Mouse (Mus musculus) liver, embryonic 14.5 days (tissue): ENCODE measurements around the gene Tmem273. TPM values are rescaled to one million over a fixed set of nuclear protein-coding genes. Genes with fewer than 3 reads are reported as not detected.

Source experiments
- ATAC-seq: fragments of 200-750 bp; cut with Nextera tagmentation; 2 replicates; pipeline ENCODE4 v1.8.0; 2017; ENCODE audit warnings: moderate number of reproducible peaks, mild to moderate bottlenecking, moderate library complexity; ENCODE audit not compliant: insufficient read depth
- DNase-seq, 3 experiments: peaks; one replicate each; pipeline ENCODE4 v3.0.0-alpha.2; 2012 to 2013; ENCODE audit warnings: low read depth in 3 of 3, low spot score in 3 of 3
- H3K27ac ChIP-seq: fragments of 300-500 bp; sonication (generic); 2 replicates; pipeline ENCODE4 v1.5.1; 2014; ENCODE audit warnings: moderate library complexity, mild to moderate bottlenecking, control low read depth, inconsistent platforms
- H3K27me3 ChIP-seq: fragments of 300-500 bp; sonication (generic); 2 replicates; pipeline ENCODE4 v1.6.1; 2014; ENCODE audit warnings: mild to moderate bottlenecking, low read length, moderate library complexity; ENCODE audit not compliant: control insufficient read depth, insufficient read depth
- H3K36me3 ChIP-seq: fragments of 300-500 bp; sonication (generic); replicated peaks from 2 replicates; pipeline ENCODE4 v1.6.1; 2014; ENCODE audit warnings: low read depth; ENCODE audit not compliant: control insufficient read depth, insufficient read depth
- H3K4me1 ChIP-seq, 2 experiments: fragments of 200-500 bp in 1 of 2; fragments of 300-500 bp in 1 of 2; sonication (generic) in 1 of 2; replicated peaks; 2 replicates each; pipeline ENCODE4 v1.6.1; 2012 to 2014; ENCODE audit warnings: antibody characterized with exemption in 1 of 2, inconsistent platforms in 1 of 2, low read length in 1 of 2; ENCODE audit not compliant: control insufficient read depth in 2 of 2, insufficient read depth in 2 of 2
- H3K4me2 ChIP-seq: fragments of 300-500 bp; sonication (generic); 2 replicates; pipeline ENCODE4 v1.6.1; 2014; ENCODE audit warnings: low read depth, mild to moderate bottlenecking, control low read depth, moderate library complexity
- H3K4me3 ChIP-seq, 2 experiments: fragments of 200-500 bp in 1 of 2; fragments of 300-500 bp in 1 of 2; sonication (generic) in 1 of 2; 2 replicates each; pipeline ENCODE4 v1.5.1; 2012 to 2014; ENCODE audit warnings: low read depth in 2 of 2, low read length in 2 of 2, mild to moderate bottlenecking in 2 of 2, control low read depth in 1 of 2, inconsistent platforms in 1 of 2, moderate library complexity in 1 of 2; ENCODE audit not compliant: insufficient read depth in 1 of 2
- H3K9ac ChIP-seq: fragments of 300-500 bp; sonication (generic); replicated peaks from 2 replicates; pipeline ENCODE4 v1.6.1; 2014; ENCODE audit warnings: mild to moderate bottlenecking, control low read depth, moderate library complexity
- H3K9me3 ChIP-seq: fragments of 300-500 bp; sonication (generic); 2 replicates; pipeline ENCODE4 v1.6.1; 2016; ENCODE audit warnings: low read length, mixed read lengths; ENCODE audit not compliant: control insufficient read depth
- CTCF ChIP-seq: IDR thresholded peaks from 2 replicates; pipeline ENCODE4 v1.5.1; 2016; ENCODE audit warnings: antibody characterized with exemption, low read depth, control low read depth
- EP300 ChIP-seq: IDR thresholded peaks from 2 replicates; pipeline ENCODE4 v1.6.1; 2016; ENCODE audit warnings: antibody characterized with exemption, low read depth
- WGBS: fragments of 180-500 bp; shearing (Covaris S2); extraction: QIAGEN DNeasy Blood & Tissue Kit; methylation state at CpG from one replicate; pipeline ENCODE4 v1.1.7; 2014; ENCODE audit not compliant: insufficient replicate concordance; 5-methylcytosine and 5-hydroxymethylcytosine counted together
- polyA plus RNA-seq, 2 experiments: library from polyadenylated mRNA; depleted of rRNA in 1 of 2; stranded (reverse) in 1 of 2; unstranded in 1 of 2; fragments of >200 nt; fragmentation: Nextera tagmentation in 1 of 2; extraction: Ambion mirVana in 1 of 2; gene quantifications; 2 replicates each; pipeline versions ENCODE4 v1.2.1 to v1.2.3; 2012 to 2014

Tmem273 gene
- polyA plus RNA-seq, 2 experiments: 1.4 to 1.5 TPM

GRCm38 (mm10) chr14:32784748-32785134, 1.0 kb upstream of the Tmem273 start:
- peaks cover 0 to 4% of the 10 kb centered on the region in 2 experiments; a peak in 1 of 4 replicates for H3K4me1 ChIP-seq
- 27% methylated on average over 4 of the region's 4 CpGs for WGBS
- ATAC-seq (no peak), DNase-seq (no peak)
- TF ChIP-seq CTCF: no peak
- no peak for TF ChIP-seq EP300
- no peak overlapping the region for H3K4me2 ChIP-seq
- no peaks in the 10 kb centered on the region for H3K27me3 ChIP-seq
- H3K9ac ChIP-seq: no peak overlapping the region
- H3K36me3 ChIP-seq: no peaks in the 10 kb centered on the region
- no peaks in the 10 kb centered on the region for H3K9me3 ChIP-seq
- H3K27ac ChIP-seq: no peak overlapping the region
- H3K4me3 ChIP-seq: no peak overlapping the region

- Histone ChIP-seq H3K4me3 (no peak overlapping the region), H3K36me3 (no peaks in the 10 kb centered on the region), H3K27me3 (no peaks in the 10 kb centered on the region), H3K4me1 (peaks cover 0 to 4% of the 10 kb centered on the region in 2 experiments; a peak in 1 of 4 replicates), H3K27ac (no peak overlapping the region), H3K4me2 (no peak overlapping the region), H3K9me3 (no peaks in the 10 kb centered on the region), H3K9ac (no peak overlapping the region)
- WGBS: 27% methylated on average over 5 of the region's 5 CpGs
- ATAC-seq (no peak), DNase-seq (no peak)
- TF ChIP-seq CTCF: no peak
- no peak for TF ChIP-seq EP300
Measured at GRCm38 (mm10) chr14:32787691-32788090, 1.9 kb downstream of the Tmem273 start.

- ATAC-seq: no peak
- no peak overlapping the region for H3K9ac ChIP-seq
- no peaks in the 10 kb centered on the region for H3K27me3 ChIP-seq
- no peaks in the 10 kb centered on the region for H3K4me1 ChIP-seq
- no peaks in the 10 kb centered on the region for H3K36me3 ChIP-seq
- 60% methylated on average over 8 of the region's 8 CpGs for WGBS
- H3K27ac ChIP-seq: no peak overlapping the region
- H3K9me3 ChIP-seq: no peaks in the 10 kb centered on the region
- H3K4me3 ChIP-seq: no peak overlapping the region
- H3K4me2 ChIP-seq: no peak overlapping the region
- no peak for TF ChIP-seq CTCF
- TF ChIP-seq EP300: no peak
- DNase-seq: no peak
Measured at GRCm38 (mm10) chr14:32796375-32796774, 10.6 kb downstream of the Tmem273 start.

GRCm38 (mm10) chr14:32797803-32798202, 12.0 kb downstream of the Tmem273 start:
- WGBS: 37% methylated on average over 2 of the region's 2 CpGs
- no peak overlapping the region for H3K9ac ChIP-seq
- no peaks in the 10 kb centered on the region for H3K27me3 ChIP-seq
- DNase-seq (no peak), ATAC-seq (no peak)
- H3K36me3 ChIP-seq: no peaks in the 10 kb centered on the region
- no peak overlapping the region for H3K4me2 ChIP-seq
- TF ChIP-seq EP300 (no peak), CTCF (no peak)
- no peak overlapping the region for H3K4me3 ChIP-seq
- no peaks in the 10 kb centered on the region for H3K4me1 ChIP-seq
- H3K9me3 ChIP-seq: no peaks in the 10 kb centered on the region
- H3K27ac ChIP-seq: no peak overlapping the region

- Histone ChIP-seq H3K4me3 (no peak overlapping the region), H3K36me3 (no peaks in the 10 kb centered on the region), H3K9ac (no peak overlapping the region), H3K27ac (no peak overlapping the region), H3K4me1 (no peaks in the 10 kb centered on the region), H3K4me2 (no peak overlapping the region), H3K9me3 (no peaks in the 10 kb centered on the region), H3K27me3 (no peaks in the 10 kb centered on the region)
- ATAC-seq (no peak), DNase-seq (no peak)
- 18% methylated on average over 4 of the region's 4 CpGs for WGBS
- TF ChIP-seq CTCF (no peak), EP300 (no peak)
Measured at GRCm38 (mm10) chr14:32798355-32798754, 12.6 kb downstream of the Tmem273 start.
